Mouse (Mus musculus): ENCODE measurements around the gene Gm49395. TPM values are rescaled to one million over a fixed set of nuclear protein-coding genes. Genes with fewer than 3 reads are reported as not detected.
A peak's percentile ranks its signal among the peaks of the same experiment; 100 is the strongest.

Gm49395 gene
- total RNA-seq, 1 experiment from 2014 or later = 3.0 TPM

- ATAC-seq (replicated peaks in 1 of 2; ENCODE audit: insufficient read depth in 1 of 2, low FRiP score in 2 of 2, low TSS enrichment in 1 of 2, low read depth in 1 of 2, poor library complexity in 2 of 2, severe bottlenecking in 2 of 2) = no peak
These were observed 79.5 kb downstream of the Gm49395 start for GRCm38 (mm10) chr13:115022117-115022787.

GRCm38 (mm10) chr13:115021411-115021810 is 80.3 kb downstream of the Gm49395 start:
- ATAC-seq (replicated peaks in 1 of 2; ENCODE audit: insufficient read depth in 1 of 2, low FRiP score in 2 of 2, low TSS enrichment in 1 of 2, low read depth in 1 of 2, poor library complexity in 2 of 2, severe bottlenecking in 2 of 2) = no peak

- no peak for ATAC-seq (replicated peaks in 1 of 2; ENCODE audit: insufficient read depth in 1 of 2, low FRiP score in 2 of 2, low TSS enrichment in 1 of 2, low read depth in 1 of 2, poor library complexity in 2 of 2, severe bottlenecking in 2 of 2)
These were observed 81.0 kb downstream of the Gm49395 start for GRCm38 (mm10) chr13:115020727-115021126.

- ATAC-seq (replicated peaks in 1 of 2; ENCODE audit: insufficient read depth in 1 of 2, low FRiP score in 2 of 2, low TSS enrichment in 1 of 2, low read depth in 1 of 2, poor library complexity in 2 of 2, severe bottlenecking in 2 of 2) = no peak
These were observed 84.2 kb downstream of the Gm49395 start for GRCm38 (mm10) chr13:115017545-115017944.

- ATAC-seq (replicated peaks in 1 of 2; ENCODE audit: insufficient read depth in 1 of 2, low FRiP score in 2 of 2, low TSS enrichment in 1 of 2, low read depth in 1 of 2, poor library complexity in 2 of 2, severe bottlenecking in 2 of 2) = no peak
These were observed 90.2 kb downstream of the Gm49395 start for GRCm38 (mm10) chr13:115011547-115011946.

GRCm38 (mm10) chr13:115006213-115006835 is 95.4 kb downstream of the Gm49395 start:
- ATAC-seq (replicated peaks in 1 of 2; ENCODE audit: insufficient read depth in 1 of 2, low FRiP score in 2 of 2, low TSS enrichment in 1 of 2, low read depth in 1 of 2, poor library complexity in 2 of 2, severe bottlenecking in 2 of 2) = no peak

- ATAC-seq (replicated peaks in 1 of 2; ENCODE audit: insufficient read depth in 1 of 2, low FRiP score in 2 of 2, low TSS enrichment in 1 of 2, low read depth in 1 of 2, poor library complexity in 2 of 2, severe bottlenecking in 2 of 2) = no peak
These were observed 96.4 kb downstream of the Gm49395 start for GRCm38 (mm10) chr13:115005342-115005741.

GRCm38 (mm10) chr13:115003444-115004053 is 98.2 kb downstream of the Gm49395 start:
- ATAC-seq (replicated peaks in 1 of 2; ENCODE audit: insufficient read depth in 1 of 2, low FRiP score in 2 of 2, low TSS enrichment in 1 of 2, low read depth in 1 of 2, poor library complexity in 2 of 2, severe bottlenecking in 2 of 2) = no peak

GRCm38 (mm10) chr13:115002837-115003236 is 98.9 kb downstream of the Gm49395 start:
- no peak for ATAC-seq (replicated peaks in 1 of 2; ENCODE audit: insufficient read depth in 1 of 2, low FRiP score in 2 of 2, low TSS enrichment in 1 of 2, low read depth in 1 of 2, poor library complexity in 2 of 2, severe bottlenecking in 2 of 2)

- no peak for ATAC-seq (replicated peaks in 1 of 2; ENCODE audit: insufficient read depth in 1 of 2, low FRiP score in 2 of 2, low TSS enrichment in 1 of 2, low read depth in 1 of 2, poor library complexity in 2 of 2, severe bottlenecking in 2 of 2)
These were observed 99.6 kb downstream of the Gm49395 start for GRCm38 (mm10) chr13:115002155-115002554.

GRCm38 (mm10) chr13:114999582-114999981 is 102.1 kb downstream of the Gm49395 start:
- ATAC-seq (replicated peaks in 1 of 2; ENCODE audit: insufficient read depth in 1 of 2, low FRiP score in 2 of 2, low TSS enrichment in 1 of 2, low read depth in 1 of 2, poor library complexity in 2 of 2, severe bottlenecking in 2 of 2) = no peak

GRCm38 (mm10) chr13:114998100-114998499 is 103.6 kb downstream of the Gm49395 start:
- ATAC-seq (replicated peaks in 1 of 2; ENCODE audit: insufficient read depth in 1 of 2, low FRiP score in 2 of 2, low TSS enrichment in 1 of 2, low read depth in 1 of 2, poor library complexity in 2 of 2, severe bottlenecking in 2 of 2) = no peak

- ATAC-seq (replicated peaks in 1 of 2; ENCODE audit: insufficient read depth in 1 of 2, low FRiP score in 2 of 2, low TSS enrichment in 1 of 2, low read depth in 1 of 2, poor library complexity in 2 of 2, severe bottlenecking in 2 of 2) = no peak
These were observed 109.3 kb downstream of the Gm49395 start for GRCm38 (mm10) chr13:114992260-114993014.

GRCm38 (mm10) chr13:114987668-114988067 is 114.1 kb downstream of the Gm49395 start:
- ATAC-seq (replicated peaks in 1 of 2; ENCODE audit: insufficient read depth in 1 of 2, low FRiP score in 2 of 2, low TSS enrichment in 1 of 2, low read depth in 1 of 2, poor library complexity in 2 of 2, severe bottlenecking in 2 of 2) = no peak

GRCm38 (mm10) chr13:114987161-114987560 is 114.6 kb downstream of the Gm49395 start:
- ATAC-seq (replicated peaks in 1 of 2; ENCODE audit: insufficient read depth in 1 of 2, low FRiP score in 2 of 2, low TSS enrichment in 1 of 2, low read depth in 1 of 2, poor library complexity in 2 of 2, severe bottlenecking in 2 of 2) = peak in 1 of 2 experiments; percentile 54; a peak in 1 of 4 replicates

Measured in hematopoietic stem cell, adult 5-6 weeks (primary cell).